Mouse (Mus musculus): ENCODE data around the gene E430018J23Rik. TPM values are rescaled to one million over a fixed set of nuclear protein-coding genes. Genes with fewer than 3 reads are reported as not detected.
"Not testable (repeated sequence)": the region's sequence is repeated elsewhere in the genome, so short reads cannot be mapped to it uniquely, and the experiment has no call there.

The E430018J23Rik gene
- polyA plus RNA-seq, 1 experiment: 11.9 TPM

- DNase-seq (ENCODE audit: low read depth): no peak
Measured at GRCm38 (mm10) chr7:127342332-127342731, 51.1 kb downstream of the E430018J23Rik start.

- DNase-seq (ENCODE audit: low read depth): not testable (repeated sequence)
Measured at GRCm38 (mm10) chr7:127341861-127342260, 51.6 kb downstream of the E430018J23Rik start.

GRCm38 (mm10) chr7:127341356-127341755 is 52.1 kb downstream of the E430018J23Rik start:
- DNase-seq (ENCODE audit: low read depth): no peak

Other genes starting within 250 kb of the E430018J23Rik start
- gene Cd2bp2, start 197.6 kb downstream of the E430018J23Rik start, polyA plus RNA-seq (2012; rRNA removed): 29.3 and 32.5 TPM in 2 replicates
- gene Tbc1d10b, start 185.2 kb downstream of the E430018J23Rik start, polyA plus RNA-seq (2012; rRNA removed): 28.2 and 33.0 TPM in 2 replicates
- 1.3 and 7.6 TPM in 2 replicates for gene Mylpf, start 184.7 kb downstream of the E430018J23Rik start, polyA plus RNA-seq (2012; rRNA removed)
- 13.4 and 14.2 TPM in 2 replicates for gene Zfp553, start 160.6 kb downstream of the E430018J23Rik start, polyA plus RNA-seq (2012; rRNA removed)
- gene Sept1, start 160.5 kb downstream of the E430018J23Rik start, polyA plus RNA-seq (2012; rRNA removed): 8.3 and 9.3 TPM in 2 replicates
- gene Zfp771, start 149.4 kb downstream of the E430018J23Rik start, polyA plus RNA-seq (2012; rRNA removed): 89.7 and 105 TPM in 2 replicates
- gene Dctpp1, start 132.9 kb downstream of the E430018J23Rik start, polyA plus RNA-seq (2012; rRNA removed): 40.9 and 52.0 TPM in 2 replicates
- 21.3 and 22.8 TPM in 2 replicates for gene Sephs2, start 119.6 kb downstream of the E430018J23Rik start, polyA plus RNA-seq (2012; rRNA removed)
- gene Itgal, start 97.4 kb downstream of the E430018J23Rik start, polyA plus RNA-seq (2012; rRNA removed): 3.0 and 3.4 TPM in 2 replicates
- gene Zfp768, start 48.0 kb downstream of the E430018J23Rik start, polyA plus RNA-seq (2012; rRNA removed): 22.5 and 22.7 TPM in 2 replicates
- gene Zfp747, start 17.6 kb downstream of the E430018J23Rik start, polyA plus RNA-seq (2012; rRNA removed): 8.7 and 9.4 TPM in 2 replicates
- 5.8 and 6.4 TPM in 2 replicates for gene 9130019O22Rik, start 6.5 kb downstream of the E430018J23Rik start, polyA plus RNA-seq (2012; rRNA removed)
- 5.6 and 5.9 TPM in 2 replicates for gene Zfp764, start 13.2 kb upstream of the E430018J23Rik start, polyA plus RNA-seq (2012; rRNA removed)
- 18.1 and 22.4 TPM in 2 replicates for gene Zfp688, start 28.4 kb upstream of the E430018J23Rik start, polyA plus RNA-seq (2012; rRNA removed)
- gene Zfp689, start 55.5 kb upstream of the E430018J23Rik start, polyA plus RNA-seq (2012; rRNA removed): 3.5 and 4.2 TPM in 2 replicates
- gene Prr14, start 66.0 kb upstream of the E430018J23Rik start, polyA plus RNA-seq (2012; rRNA removed): 52.6 and 58.8 TPM in 2 replicates
- gene Fbrs, start 85.6 kb upstream of the E430018J23Rik start, polyA plus RNA-seq (2012; rRNA removed): 15.3 and 27.5 TPM in 2 replicates
- gene Srcap, start 118.4 kb upstream of the E430018J23Rik start, polyA plus RNA-seq (2012; rRNA removed): 14.9 and 16.8 TPM in 2 replicates
- gene Gm42715, start 126.0 kb upstream of the E430018J23Rik start, polyA plus RNA-seq (2012; rRNA removed): 8.9 and 12.1 TPM in 2 replicates
- gene Tmem265, start 167.8 kb upstream of the E430018J23Rik start, polyA plus RNA-seq (2012; rRNA removed): 0.18 TPM in 1 of 2 replicates, not detected in the other
- gene Phkg2, start 179.7 kb upstream of the E430018J23Rik start, polyA plus RNA-seq (2012; rRNA removed): 65.7 and 72.1 TPM in 2 replicates
- 16.9 and 18.8 TPM in 2 replicates for gene Ccdc189, start 195.0 kb upstream of the E430018J23Rik start, polyA plus RNA-seq (2012; rRNA removed)
- 29.2 and 32.8 TPM in 2 replicates for gene Rnf40, start 195.1 kb upstream of the E430018J23Rik start, polyA plus RNA-seq (2012; rRNA removed)
- 14.6 and 18.1 TPM in 2 replicates for gene Zfp629, start 222.2 kb upstream of the E430018J23Rik start, polyA plus RNA-seq (2012; rRNA removed)